Mouse (Mus musculus) heart, adult 2 months (tissue): ENCODE measurements at regions not wholly inside any gene's neighbourhood (a gene's known extent, or its start where the extent isn't known, plus 50 kb on each side); places are given as distances from the start of the nearest gene placed in this dataset.

Experiments
- DNase-seq, 2 experiments: peaks; one replicate each; pipeline ENCODE4 v3.0.0; 2021
- H3K27ac ChIP-seq: fragments of 200-600 bp; 2 replicates; pipeline ENCODE4 v1.8.1; 2022
- H3K27me3 ChIP-seq: fragments of 200-500 bp; 2 replicates; pipeline ENCODE4 v1.6.1; 2012; ENCODE audit warnings: mild to moderate bottlenecking, low read length, inconsistent platforms, mixed read lengths; ENCODE audit not compliant: control insufficient read depth, insufficient read depth
- H3K36me3 ChIP-seq: fragments of 200-500 bp; 2 replicates; pipeline ENCODE4 v1.6.1; 2012; ENCODE audit warnings: low read length, inconsistent platforms; ENCODE audit not compliant: control insufficient read depth, insufficient read depth
- H3K4me1 ChIP-seq: fragments of 200-500 bp; 2 replicates; pipeline ENCODE4 v1.6.1; 2011; ENCODE audit warnings: low read length; ENCODE audit not compliant: control insufficient read depth, insufficient read depth
- H3K4me3 ChIP-seq: fragments of 200-600 bp; 2 replicates; pipeline ENCODE4 v1.8.1; 2022
- H3K79me2 ChIP-seq: fragments of 200-500 bp; replicated peaks from 2 replicates; pipeline ENCODE4 v1.6.1; 2012; ENCODE audit warnings: mild to moderate bottlenecking, inconsistent platforms, low read length, moderate library complexity, mixed read lengths; ENCODE audit not compliant: control insufficient read depth, insufficient read depth
- H3K9ac ChIP-seq: fragments of 200-500 bp; 2 replicates; pipeline ENCODE4 v1.6.1; 2012; ENCODE audit warnings: low read depth, mild to moderate bottlenecking, control low read depth, inconsistent platforms, low read length, mixed read lengths
- CTCF ChIP-seq: fragments of 200-600 bp; IDR thresholded peaks from 2 replicates; pipeline ENCODE4 v1.8.1; 2022; ENCODE audit warnings: antibody characterized with exemption, mild to moderate bottlenecking, moderate library complexity
- EP300 ChIP-seq: fragments of 200-500 bp; IDR thresholded peaks from 2 replicates; pipeline ENCODE4 v1.6.1; 2011; ENCODE audit warnings: low read depth, low read length, control low read depth; ENCODE audit not compliant: insufficient read depth
- POLR2A ChIP-seq: fragments of 200-500 bp; IDR thresholded peaks from 2 replicates; pipeline ENCODE4 v1.6.1; 2011; ENCODE audit warnings: mild to moderate bottlenecking, low read depth, low read length, control low read depth; ENCODE audit not compliant: insufficient read depth
- WGBS: fragments of 180-500 bp; shearing (Covaris S2); methylation state at CpG from one replicate; pipeline ENCODE4 v1.1.7; 2018; 5-methylcytosine and 5-hydroxymethylcytosine counted together
- intact Hi-C: fragments of 180-260 bp; cut with DNase I; formaldehyde crosslinking; loops from one replicate; pipeline ENCODE4 v1.15.1; 2025

DNA sequence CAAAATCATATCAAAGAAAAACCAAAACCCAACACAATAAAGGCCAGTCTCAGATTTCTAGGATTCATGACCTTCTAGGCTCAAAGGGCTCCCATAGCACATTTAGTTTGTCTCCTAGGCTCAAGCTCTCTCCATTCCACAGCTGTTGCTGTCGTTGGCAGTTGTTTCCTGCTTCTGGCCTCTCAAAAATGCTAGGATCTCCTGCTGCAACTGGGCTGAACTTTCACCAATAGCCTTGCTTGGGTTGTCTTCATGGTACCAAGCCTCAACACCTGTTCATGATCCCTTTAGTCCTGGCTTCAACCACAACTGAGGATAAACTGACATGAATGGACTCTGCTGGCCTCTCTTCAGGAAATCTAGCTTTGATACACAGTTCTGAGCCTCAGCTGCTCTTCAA lies 115.9 kb upstream of the Ssbp2 start:
- intact Hi-C loops, result no loop called here
- no peak for DNase-seq
- Histone ChIP-seq H3K4me1 (no peaks in the 10 kb centered on the region), H3K9ac (no peak overlapping the region), H3K4me3 (no peak overlapping the region), H3K27ac (no peak overlapping the region), H3K36me3 (no peaks in the 10 kb centered on the region), H3K27me3 (no peaks in the 10 kb centered on the region), H3K79me2 (no peaks in the 10 kb centered on the region)
- WGBS, result 46% methylated on average over 1 of the region's 1 CpGs
- no peak for TF ChIP-seq EP300
- no peak for TF ChIP-seq CTCF
- no peak for TF ChIP-seq POLR2A

DNA sequence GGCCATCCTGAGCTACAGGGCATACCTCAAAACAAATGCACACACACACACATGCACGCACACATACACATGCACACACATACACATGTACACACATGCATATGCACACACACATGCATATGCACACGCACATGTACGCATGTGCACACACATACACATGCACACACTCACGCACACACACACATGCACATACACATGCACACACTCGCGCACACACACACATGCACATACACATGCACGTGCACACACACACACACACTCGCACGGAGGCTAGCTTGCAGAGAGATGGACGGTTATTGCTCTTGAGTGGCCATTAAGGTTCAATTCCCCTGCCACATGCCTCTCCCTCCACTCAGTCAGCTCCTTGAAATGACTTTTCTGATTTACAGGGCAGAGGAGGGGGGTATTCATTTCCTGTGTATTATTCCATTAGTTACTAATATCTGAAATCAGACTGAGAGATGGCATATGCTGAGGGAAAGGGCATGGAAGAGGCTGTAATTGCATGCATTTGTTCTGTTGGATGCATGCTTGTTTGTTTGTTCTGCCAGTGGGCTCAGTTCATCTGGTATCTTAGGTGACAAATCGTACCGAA lies 111.5 kb upstream of the Ssbp2 start:
- Histone ChIP-seq H3K4me1 (no peaks in the 10 kb centered on the region), H3K4me3 (no peak overlapping the region), H3K27ac (no peak overlapping the region), H3K27me3 (no peaks in the 10 kb centered on the region), H3K79me2 (no peaks in the 10 kb centered on the region), H3K36me3 (no peaks in the 10 kb centered on the region), H3K9ac (no peak overlapping the region)
- intact Hi-C loops, result no loop called here
- DNase-seq, result no peak
- WGBS, result 92% methylated on average over 12 of the region's 12 CpGs
- TF ChIP-seq CTCF (no peak), POLR2A (no peak), EP300 (no peak)

DNA sequence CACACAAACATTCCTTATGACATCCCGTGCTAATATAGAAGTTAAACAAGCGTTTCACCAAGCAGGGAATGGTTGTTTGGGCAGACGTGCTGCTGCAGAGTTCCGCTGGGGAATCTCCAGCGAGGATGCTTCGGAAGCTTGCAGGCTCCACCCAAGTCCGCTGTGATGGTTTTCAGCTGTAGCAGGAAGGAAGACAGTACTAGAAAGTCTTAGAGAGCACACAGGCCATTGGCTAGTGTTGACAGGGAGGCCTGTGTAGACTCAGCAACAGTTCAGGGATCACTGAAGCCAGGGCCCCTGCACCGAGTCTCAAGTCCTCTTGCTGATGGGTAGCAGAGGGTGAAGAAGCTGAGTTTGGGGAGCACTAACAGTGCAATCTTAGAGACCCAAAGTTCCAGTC lies 107.8 kb upstream of the Ssbp2 start:
- no peaks in the 10 kb centered on the region for H3K4me1 ChIP-seq
- no peaks in the 10 kb centered on the region for H3K79me2 ChIP-seq
- peak; percentile 42 to 55 for DNase-seq
- no peaks in the 10 kb centered on the region for H3K27me3 ChIP-seq
- no peaks in the 10 kb centered on the region for H3K36me3 ChIP-seq
- intact Hi-C loops, result no loop called here
- TF ChIP-seq EP300 (no peak), CTCF (no peak), POLR2A (no peak)
- no peak overlapping the region for H3K4me3 ChIP-seq
- no peak overlapping the region for H3K27ac ChIP-seq
- no peak overlapping the region for H3K9ac ChIP-seq
- 57% methylated on average over 8 of the region's 8 CpGs for WGBS

DNA sequence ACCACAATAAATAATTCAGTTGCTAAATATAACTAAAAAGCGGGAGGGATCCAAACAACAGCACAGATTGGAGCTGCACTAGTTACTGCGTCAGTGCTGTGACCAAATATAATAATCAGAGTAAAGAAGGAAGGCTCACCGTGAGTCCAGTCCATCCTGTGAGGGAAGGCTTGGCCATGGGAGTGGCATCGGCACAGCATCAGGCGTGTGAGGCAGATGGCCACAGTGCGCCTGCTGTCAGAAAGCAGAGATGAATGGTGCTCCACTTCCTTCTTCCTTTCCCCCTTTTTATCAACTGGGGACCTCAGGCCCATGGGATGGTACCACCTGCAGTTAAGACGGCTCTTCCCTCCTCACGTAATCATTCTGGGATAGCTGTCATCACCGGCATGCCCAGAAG lies 103.6 kb upstream of the Ssbp2 start:
- no peak for DNase-seq
- Histone ChIP-seq H3K4me3 (no peak overlapping the region), H3K4me1 (no peaks in the 10 kb centered on the region), H3K36me3 (no peaks in the 10 kb centered on the region), H3K27ac (no peak overlapping the region), H3K27me3 (no peaks in the 10 kb centered on the region), H3K79me2 (no peaks in the 10 kb centered on the region), H3K9ac (no peak overlapping the region)
- TF ChIP-seq POLR2A, result no peak
- TF ChIP-seq EP300, result no peak
- TF ChIP-seq CTCF, result no peak
- intact Hi-C loops, result no loop called here
- WGBS, result 73% methylated on average over 9 of the region's 9 CpGs

DNA sequence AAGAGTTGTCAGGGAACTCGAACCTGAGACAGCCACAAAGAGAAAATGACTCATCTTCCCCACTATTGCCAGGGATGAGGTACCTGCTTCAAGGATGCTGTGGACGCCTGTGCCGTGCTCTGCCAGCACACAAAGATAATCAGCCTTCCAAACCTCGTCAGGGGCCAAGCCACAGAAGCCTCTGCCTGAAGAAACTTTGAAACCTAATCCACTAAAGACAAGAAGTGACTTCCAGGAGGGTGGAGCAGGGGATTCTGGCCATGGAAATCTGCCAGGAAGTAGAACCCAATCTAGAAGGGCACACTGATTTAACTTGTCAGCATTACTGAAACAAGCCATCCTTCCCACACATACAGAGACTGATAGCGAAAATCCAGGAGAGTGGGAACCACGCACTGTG lies 100.0 kb upstream of the Ssbp2 start:
- intact Hi-C loops, result loop anchor here (10.0 kb wide), 1 partner anchor 395 kb away; no protein-coding TSS in a partner anchor
- 69% methylated on average over 6 of the region's 6 CpGs for WGBS
- Histone ChIP-seq H3K27me3 (no peaks in the 10 kb centered on the region), H3K36me3 (no peaks in the 10 kb centered on the region), H3K27ac (no peak overlapping the region), H3K4me1 (peaks cover under 1% of the 10 kb centered on the region; the same call in 1 of the 2 replicates), H3K9ac (no peak overlapping the region), H3K79me2 (no peaks in the 10 kb centered on the region), H3K4me3 (no peak overlapping the region)
- no peak for TF ChIP-seq EP300
- TF ChIP-seq CTCF, result no peak
- TF ChIP-seq POLR2A, result no peak
- no peak for DNase-seq

DNA sequence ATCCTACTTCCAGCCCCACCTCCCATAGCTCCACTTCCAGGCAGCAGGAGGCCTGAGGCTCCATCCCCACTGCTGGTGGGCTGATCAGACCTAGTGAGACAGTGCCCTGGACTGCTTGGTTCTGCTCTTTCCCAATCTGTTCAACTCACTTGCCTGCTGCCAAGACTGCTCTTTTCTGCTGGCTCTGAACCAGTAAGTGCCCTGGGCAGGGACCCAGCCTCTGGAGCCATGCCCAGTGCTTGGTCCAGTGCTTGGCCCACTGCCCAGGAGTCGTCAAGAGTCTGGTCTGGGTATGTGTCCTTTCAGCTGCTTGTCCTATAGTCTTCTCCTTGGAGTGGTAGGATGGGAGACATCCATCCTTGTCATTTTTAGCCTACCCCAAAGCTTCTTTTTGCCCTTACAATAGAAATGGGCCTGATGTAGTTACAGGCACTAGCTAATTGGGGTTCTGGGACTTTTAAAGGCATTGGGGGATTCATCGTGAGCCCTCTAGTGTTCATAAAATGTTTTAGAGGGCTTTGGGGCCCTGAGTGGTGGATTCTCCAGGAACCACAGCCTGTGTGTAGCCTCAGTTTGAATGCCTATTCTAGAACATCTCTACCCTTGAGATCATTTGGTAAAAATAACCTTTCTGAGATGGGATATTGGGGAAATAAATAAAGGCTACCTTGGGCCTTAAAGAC lies 94.7 kb upstream of the Ssbp2 start:
- intact Hi-C loops, result loop anchor here (5.0 to 10.0 kb wide), 3 partner anchors 143 to 401 kb away; partner anchors contain the start of gene Atg10
- Histone ChIP-seq H3K27me3 (no peaks in the 10 kb centered on the region), H3K27ac (no peak overlapping the region), H3K79me2 (no peaks in the 10 kb centered on the region), H3K36me3 (no peaks in the 10 kb centered on the region), H3K4me3 (no peak overlapping the region), H3K9ac (no peak overlapping the region), H3K4me1 (peaks cover 1% of the 10 kb centered on the region; the same call in 1 of the 2 replicates)
- DNase-seq, result peak; percentile 88 to 90
- TF ChIP-seq CTCF (peak; percentile 43), EP300 (no peak)
- 45% methylated on average over 2 of the region's 2 CpGs for WGBS
